Mouse (Mus musculus) MEL (cell line): ENCODE measurements around the gene Tmc2. TPM values are rescaled to one million over a fixed set of nuclear protein-coding genes. Genes with fewer than 3 reads are reported as not detected.

Source experiments
- DNase-seq: peaks from one replicate; pipeline ENCODE4 v3.0.0; 2011; ENCODE audit warnings: low read depth, low spot score
- H3K27ac ChIP-seq: 2 replicates; pipeline ENCODE4 v1.5.1; 2012; ENCODE audit warnings: low read depth, mild to moderate bottlenecking, control low read depth, low read length, moderate library complexity; ENCODE audit not compliant: control insufficient read depth
- H3K27me3 ChIP-seq, 2 experiments: fragments of 150-350 bp in 1 of 2; sonication (generic) in 1 of 2; 2 replicates each; pipeline ENCODE4 v1.6.1; 2012; ENCODE audit warnings: low read length in 2 of 2, mild to moderate bottlenecking in 2 of 2, improper control_type of control experiment in 1 of 2, moderate library complexity in 1 of 2; ENCODE audit not compliant: insufficient read depth in 2 of 2, control insufficient read depth in 1 of 2
- H3K36me3 ChIP-seq, 2 experiments: 2 replicates each; pipeline ENCODE4 v1.6.1; 2012 to 2014; ENCODE audit warnings: low read length in 2 of 2, improper control_type of control experiment in 1 of 2, inconsistent platforms in 1 of 2, mild to moderate bottlenecking in 1 of 2; ENCODE audit not compliant: insufficient read depth in 2 of 2, control insufficient read depth in 1 of 2
- H3K4me1 ChIP-seq, 2 experiments: fragments of 150-350 bp in 1 of 2; sonication (generic) in 1 of 2; 2 replicates each; pipeline ENCODE4 v1.6.1; 2012; ENCODE audit warnings: low read length in 2 of 2, improper control_type of control experiment in 1 of 2, mild to moderate bottlenecking in 1 of 2; ENCODE audit not compliant: insufficient read depth in 2 of 2, control insufficient read depth in 1 of 2
- H3K4me3 ChIP-seq, 2 experiments: fragments of 150-350 bp in 1 of 2; sonication (generic) in 1 of 2; 2 replicates each; pipeline ENCODE4 v1.5.1; 2012; ENCODE audit warnings: low read depth in 2 of 2, low read length in 2 of 2, mild to moderate bottlenecking in 2 of 2, moderate library complexity in 2 of 2, control low read depth in 1 of 2, improper control_type of control experiment in 1 of 2; ENCODE audit not compliant: control insufficient read depth in 1 of 2, insufficient read depth in 1 of 2
- H3K79me2 ChIP-seq: 2 replicates; pipeline ENCODE4 v1.6.1; 2012; ENCODE audit warnings: mild to moderate bottlenecking, low read length, moderate library complexity; ENCODE audit not compliant: control insufficient read depth, poor library complexity, insufficient read depth
- H3K9ac ChIP-seq: 2 replicates; pipeline ENCODE4 v1.6.1; 2012; ENCODE audit warnings: low read depth, mild to moderate bottlenecking, control low read depth, low read length, moderate library complexity; ENCODE audit not compliant: control insufficient read depth, poor library complexity, severe bottlenecking
- H3K9me3 ChIP-seq: fragments of 150-350 bp; sonication (generic); replicated peaks from 2 replicates; pipeline ENCODE4 v1.6.1; 2012; ENCODE audit warnings: mild to moderate bottlenecking, low read length, improper control_type of control experiment, moderate library complexity; ENCODE audit not compliant: insufficient read depth
- CHD1 ChIP-seq: IDR thresholded peaks from 2 replicates; pipeline ENCODE4 v1.6.1; 2012; ENCODE audit warnings: low read depth, mild to moderate bottlenecking, inconsistent platforms, low read length, improper control_type of control experiment
- ELF1 ChIP-seq: IDR thresholded peaks from 2 replicates; pipeline ENCODE4 v1.6.1; 2014; ENCODE audit warnings: low read depth, mild to moderate bottlenecking, inconsistent platforms, low read length, improper control_type of control experiment, moderate library complexity
- ETS1 ChIP-seq: IDR thresholded peaks from 2 replicates; pipeline ENCODE4 v1.6.1; 2012; ENCODE audit warnings: low read depth, mild to moderate bottlenecking, inconsistent platforms, low read length, improper control_type of control experiment, moderate library complexity
- JUND ChIP-seq: IDR thresholded peaks from 2 replicates; pipeline ENCODE4 v1.6.1; 2011; ENCODE audit warnings: low read depth, mild to moderate bottlenecking, improper control_type of control experiment, low read length
- KAT2A ChIP-seq: conservative IDR thresholded peaks from 2 replicates; pipeline ENCODE4 v1.6.1; 2012; ENCODE audit warnings: low read depth, low read length, improper control_type of control experiment, inconsistent platforms
- MAX ChIP-seq: IDR thresholded peaks from 2 replicates; pipeline ENCODE4 v1.6.1; 2011; ENCODE audit warnings: low read length, improper control_type of control experiment
- MXI1 ChIP-seq: IDR thresholded peaks from 2 replicates; pipeline ENCODE4 v1.6.1; 2011; ENCODE audit warnings: mild to moderate bottlenecking, low read depth, low read length, improper control_type of control experiment
- MYB ChIP-seq: IDR thresholded peaks from 2 replicates; pipeline ENCODE4 v1.6.1; 2011; ENCODE audit warnings: mild to moderate bottlenecking, low read depth, low read length, improper control_type of control experiment
- NELFE ChIP-seq: IDR thresholded peaks from 2 replicates; pipeline ENCODE4 v1.6.1; 2011; ENCODE audit warnings: low read depth, low read length, improper control_type of control experiment
- NRF1 ChIP-seq: IDR thresholded peaks from 2 replicates; pipeline ENCODE4 v1.6.1; 2014; ENCODE audit warnings: low read depth, mild to moderate bottlenecking, inconsistent platforms, low read length, improper control_type of control experiment, moderate library complexity; ENCODE audit not compliant: poor library complexity, insufficient read depth, severe bottlenecking
- POLR2AphosphoS2 ChIP-seq: IDR thresholded peaks from 2 replicates; pipeline ENCODE4 v1.6.1; 2011; ENCODE audit warnings: low read length, improper control_type of control experiment
- POLR2AphosphoS5 ChIP-seq: IDR thresholded peaks from 2 replicates; pipeline ENCODE4 v1.6.1; 2012; ENCODE audit warnings: low read depth, borderline replicate concordance, mild to moderate bottlenecking, inconsistent platforms, low read length, moderate library complexity, mixed read lengths
- RAD21 ChIP-seq: IDR thresholded peaks from 2 replicates; pipeline ENCODE4 v1.6.1; 2011; ENCODE audit warnings: mild to moderate bottlenecking, low read depth, low read length, improper control_type of control experiment
- RCOR1 ChIP-seq: IDR thresholded peaks from 2 replicates; pipeline ENCODE4 v1.6.1; 2012; ENCODE audit warnings: low read depth, mild to moderate bottlenecking, inconsistent platforms, low read length, improper control_type of control experiment
- TCF12 ChIP-seq: IDR thresholded peaks from 2 replicates; pipeline ENCODE4 v1.6.1; 2014; ENCODE audit warnings: low read depth, mild to moderate bottlenecking, inconsistent platforms, low read length, improper control_type of control experiment, moderate library complexity
- USF1 ChIP-seq: IDR thresholded peaks from 2 replicates; pipeline ENCODE4 v1.6.1; 2014; ENCODE audit warnings: low read depth, mild to moderate bottlenecking, inconsistent platforms, low read length, improper control_type of control experiment, moderate library complexity
- USF2 ChIP-seq, 2 experiments: IDR thresholded peaks; 2 replicates each; pipeline ENCODE4 v1.6.1; 2011 to 2012; ENCODE audit warnings: improper control_type of control experiment in 2 of 2, low read length in 2 of 2, borderline replicate concordance in 1 of 2, inconsistent platforms in 1 of 2, low read depth in 1 of 2, mild to moderate bottlenecking in 1 of 2; ENCODE audit not compliant: insufficient read depth in 1 of 2
- ZC3H11A ChIP-seq: IDR thresholded peaks from 2 replicates; pipeline ENCODE4 v1.6.1; 2012; ENCODE audit warnings: low read depth, mild to moderate bottlenecking, inconsistent platforms, low read length, improper control_type of control experiment
- ZMIZ1 ChIP-seq: IDR thresholded peaks from 2 replicates; pipeline ENCODE4 v1.6.1; 2012; ENCODE audit warnings: low read depth, mild to moderate bottlenecking, inconsistent platforms, low read length, improper control_type of control experiment, moderate library complexity
- ZNF384 ChIP-seq: IDR thresholded peaks from 2 replicates; pipeline ENCODE4 v1.6.1; 2012; ENCODE audit warnings: low read depth, mild to moderate bottlenecking, inconsistent platforms, low read length, improper control_type of control experiment
- polyA plus RNA-seq, 2 experiments: library from polyadenylated mRNA; stranded (reverse) in 1 of 2; unstranded in 1 of 2; fragments of >175 nt in 1 of 2; fragments of >200 nt in 1 of 2; gene quantifications; 2 replicates each; pipeline versions ENCODE4 v1.2.1 to v1.2.4; 2012; ENCODE audit warnings: low replicate concordance in 2 of 2, low read depth in 1 of 2; ENCODE audit not compliant: insufficient read length in 2 of 2, insufficient read depth in 1 of 2, missing spikeins in 1 of 2
- total RNA-seq: library from RNA; depleted of rRNA; stranded (reverse); fragments of 300-350 nt; gene quantifications from 2 replicates; pipeline ENCODE4 v1.2.3, GENCODE M21; 2012

The Tmc2 gene
- total and polyA plus RNA-seq, 3 experiments: not detected

- no peaks in the 10 kb centered on the region; a peak in 1 of 4 replicates for H3K36me3 ChIP-seq
- no peak overlapping the region for H3K4me3 ChIP-seq
- H3K79me2 ChIP-seq: no peaks in the 10 kb centered on the region
- H3K9ac ChIP-seq: no peak overlapping the region
- DNase-seq: no peak
- H3K27ac ChIP-seq: no peak overlapping the region
- H3K9me3 ChIP-seq: no peaks in the 10 kb centered on the region
- H3K4me1 ChIP-seq: peaks cover 0 to 5% of the 10 kb centered on the region in 2 experiments; a peak in 3 of 4 replicates
- no peak for TF ChIP-seq TCF12
- no peak for TF ChIP-seq ELF1
- TF ChIP-seq POLR2AphosphoS2: no peak
- TF ChIP-seq POLR2AphosphoS5: no peak
- TF ChIP-seq ZC3H11A: no peak
- TF ChIP-seq NELFE: no peak
- no peak for TF ChIP-seq CHD1
- TF ChIP-seq USF2 (IDR thresholded peaks at IDR 0.05; ENCODE audit: borderline replicate concordance in 1 of 2, insufficient read depth in 1 of 2, low read depth in 1 of 2, low read length in 2 of 2): no peak
- TF ChIP-seq NRF1: no peak
- TF ChIP-seq JUND: no peak
- TF ChIP-seq MYB: no peak
- TF ChIP-seq RCOR1: no peak
- TF ChIP-seq MAX: no peak
- TF ChIP-seq MXI1: no peak
- TF ChIP-seq RAD21: no peak
- H3K27me3 ChIP-seq: peaks cover 0 to 4% of the 10 kb centered on the region in 2 experiments; a peak in 3 of 4 replicates
These were observed 39.8 kb upstream of the Tmc2 start for GRCm38 (mm10) chr2:130155171-130155570.

- H3K79me2 ChIP-seq: no peaks in the 10 kb centered on the region
- no peak overlapping the region for H3K4me3 ChIP-seq
- H3K4me1 ChIP-seq: peaks cover 0 to 5% of the 10 kb centered on the region in 2 experiments; a peak in 3 of 4 replicates
- no peaks in the 10 kb centered on the region; a peak in 1 of 4 replicates for H3K36me3 ChIP-seq
- H3K9me3 ChIP-seq: no peaks in the 10 kb centered on the region
- no peak for TF ChIP-seq USF1
- TF ChIP-seq ZNF384: no peak
- TF ChIP-seq KAT2A: no peak
- TF ChIP-seq USF2 (IDR thresholded peaks at IDR 0.05; ENCODE audit: borderline replicate concordance in 1 of 2, insufficient read depth in 1 of 2, low read depth in 1 of 2, low read length in 2 of 2): no peak
- TF ChIP-seq ETS1: no peak
- no peak for TF ChIP-seq ZMIZ1
- no peak overlapping the region for H3K27ac ChIP-seq
- H3K27me3 ChIP-seq: peaks cover 0 to 2% of the 10 kb centered on the region in 2 experiments; a peak in 3 of 4 replicates
- DNase-seq: no peak
- H3K9ac ChIP-seq: no peak overlapping the region
These were observed 39.1 kb upstream of the Tmc2 start for GRCm38 (mm10) chr2:130155851-130156250.
